Mouse (Mus musculus) C2C12 (cell line): Measurements from ENCODE around the gene Babam2.
"Not testable (repeated sequence)": the region's sequence is repeated elsewhere in the genome, so short reads cannot be mapped to it uniquely, and the experiment has no call there.

Experiments
- CTCF ChIP-seq: IDR thresholded peaks from one replicate; pipeline ENCODE4 v1.5.1; 2011; ENCODE audit not compliant: control insufficient read depth, insufficient read depth, insufficient read length
- MAX ChIP-seq: IDR thresholded peaks from one replicate; pipeline ENCODE4 v1.6.1; 2011; ENCODE audit warnings: mild to moderate bottlenecking, control low read depth
- MYOD1 ChIP-seq: IDR thresholded peaks from one replicate; pipeline ENCODE4 v1.6.1; 2011; ENCODE audit warnings: low read depth; ENCODE audit not compliant: control insufficient read depth, insufficient read length
- MYOG ChIP-seq: IDR thresholded peaks from one replicate; pipeline ENCODE4 v1.6.1; 2011; ENCODE audit not compliant: control insufficient read depth, insufficient read length; ENCODE audit errors: extremely low read depth
- USF1 ChIP-seq: IDR thresholded peaks from one replicate; pipeline ENCODE4 v1.6.1; 2011; ENCODE audit warnings: low read depth, mild to moderate bottlenecking, control low read depth, moderate library complexity

DNA sequence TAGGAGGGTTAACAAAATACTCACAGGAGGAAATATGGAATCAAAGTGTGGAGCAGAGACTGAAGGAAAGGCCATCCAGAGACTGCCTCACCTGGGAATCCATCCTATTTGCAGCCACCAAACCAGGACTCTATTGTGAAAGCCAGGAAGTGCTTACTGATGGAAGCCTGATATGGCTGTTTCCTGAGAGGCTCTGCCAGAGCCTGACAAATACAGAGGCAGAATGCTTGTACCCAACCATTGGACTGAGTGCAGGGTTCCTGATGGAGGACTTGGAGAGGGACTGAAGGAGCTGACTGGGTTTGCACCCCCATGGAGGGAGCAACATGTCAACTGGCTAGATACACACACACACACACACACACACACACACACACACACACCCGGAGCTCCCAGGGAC is 274.9 kb downstream of the Babam2 start:
- not testable (repeated sequence) for TF ChIP-seq CTCF, USF1, MYOG, MAX, MYOD1
